Mouse (Mus musculus) E14TG2a.4 (cell line): ENCODE measurements at regions not wholly inside any gene's neighbourhood (a gene's known extent, or its start where the extent isn't known, plus 50 kb on each side); places are given as distances from the start of the nearest gene placed in this dataset.

Experiments
- H3K27me3 ChIP-seq: 2 replicates; pipeline ENCODE4 v1.6.1; 2014; ENCODE audit warnings: low read length, control low read depth; ENCODE audit not compliant: insufficient read depth
- H3K36me3 ChIP-seq: 2 replicates; pipeline ENCODE4 v1.6.1; 2014; ENCODE audit warnings: low read length, control low read depth; ENCODE audit not compliant: insufficient read depth
- H3K4me1 ChIP-seq: replicated peaks from 2 replicates; pipeline ENCODE4 v1.6.1; 2014; ENCODE audit warnings: low read depth, low read length, control low read depth
- H3K4me3 ChIP-seq: replicated peaks from 2 replicates; pipeline ENCODE4 v1.5.1; 2014; ENCODE audit warnings: mild to moderate bottlenecking, low read length
- H3K9me3 ChIP-seq: 2 replicates; pipeline ENCODE4 v1.6.1; 2014; ENCODE audit warnings: low read length, control low read depth
- CTCF ChIP-seq: conservative IDR thresholded peaks from 2 replicates; pipeline ENCODE4 v1.5.1; 2014; ENCODE audit warnings: low read length
- NANOG ChIP-seq: IDR thresholded peaks from 2 replicates; pipeline ENCODE4 v1.6.1; 2014; ENCODE audit warnings: borderline replicate concordance, low read length, mixed read lengths
- POU5F1 ChIP-seq: IDR thresholded peaks from 2 replicates; pipeline ENCODE4 v1.6.1; 2014; ENCODE audit warnings: low read length, borderline replicate concordance

DNA sequence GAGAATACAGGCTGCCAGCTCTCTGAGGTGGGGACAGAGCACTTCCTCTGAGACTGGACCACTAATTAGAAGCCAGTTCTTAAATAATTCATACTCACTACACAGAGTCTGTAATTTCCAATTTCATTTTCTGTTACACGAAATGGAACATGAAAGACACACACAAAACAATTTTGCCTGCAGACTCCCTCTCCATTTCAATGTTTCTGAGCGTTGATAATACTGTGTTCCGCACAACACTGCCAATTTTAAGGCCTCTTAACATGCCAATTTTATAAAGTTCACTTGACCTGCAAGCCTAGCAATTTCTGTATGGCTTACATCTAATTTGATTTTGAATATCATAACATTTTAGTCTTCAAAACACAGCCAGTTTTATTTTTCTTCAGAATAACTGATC, 412.5 kb upstream of the Intu start:
- H3K4me3 ChIP-seq = no peak overlapping the region

DNA sequence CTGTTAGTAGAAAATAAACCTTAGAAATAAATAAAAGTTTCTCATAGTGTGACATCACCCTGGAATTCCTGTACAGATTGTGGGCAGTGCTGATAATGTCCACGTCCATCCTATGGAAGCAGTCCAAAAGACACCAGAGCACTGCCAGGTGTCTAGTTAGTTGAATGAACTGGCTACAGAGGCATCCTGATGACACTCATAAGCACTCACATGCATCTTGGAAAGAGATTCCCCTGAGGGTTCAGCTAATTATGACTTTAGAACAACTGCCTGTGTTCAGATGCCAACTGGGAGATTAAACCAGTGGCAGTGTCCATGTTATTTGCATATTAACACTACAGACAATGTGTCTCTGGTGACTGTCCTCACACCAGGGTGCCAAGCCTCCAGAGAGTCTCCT, 411.6 kb upstream of the Intu start:
- Histone ChIP-seq H3K9me3 (no peaks in the 10 kb centered on the region), H3K4me3 (no peak overlapping the region), H3K27me3 (no peaks in the 10 kb centered on the region), H3K36me3 (no peaks in the 10 kb centered on the region), H3K4me1 (peaks cover 7% of the 10 kb centered on the region)
- no peak for TF ChIP-seq NANOG
- no peak for TF ChIP-seq CTCF
- no peak for TF ChIP-seq POU5F1

More for the DNA sequence above, 412.5 kb upstream of the Intu start:
- TF ChIP-seq CTCF (no peak), NANOG (no peak), POU5F1 (no peak)
- Histone ChIP-seq H3K9me3 (no peaks in the 10 kb centered on the region), H3K4me1 (peaks cover 7% of the 10 kb centered on the region), H3K27me3 (no peaks in the 10 kb centered on the region), H3K36me3 (no peaks in the 10 kb centered on the region)

DNA sequence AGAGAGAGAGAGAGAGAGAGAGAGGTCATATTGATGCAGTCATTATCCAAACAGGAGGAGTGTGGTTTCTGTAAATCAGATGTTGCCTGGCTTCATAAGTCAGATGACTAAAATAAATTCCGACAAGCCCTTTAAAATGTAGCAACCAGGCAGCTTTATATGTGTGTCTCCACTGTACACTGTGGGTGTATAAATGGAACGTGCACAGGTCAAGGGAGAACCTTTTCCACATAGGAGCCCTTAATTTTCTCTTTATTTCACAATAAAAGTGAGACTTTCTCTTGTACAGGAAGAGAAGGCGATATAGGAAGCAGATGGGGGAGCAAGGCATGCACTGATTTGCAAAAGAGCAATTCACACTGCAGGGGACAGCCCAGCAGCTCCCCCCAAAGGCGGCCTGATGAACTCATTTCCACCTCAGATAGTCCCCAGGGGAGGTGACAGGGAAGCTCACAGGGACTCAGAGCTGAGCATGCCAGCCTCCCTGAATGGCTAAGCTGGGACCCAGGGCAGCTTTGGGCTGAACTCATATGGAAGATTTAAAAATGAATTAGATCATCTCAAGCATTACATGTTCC, 410.7 kb upstream of the Intu start:
- H3K36me3 ChIP-seq = no peaks in the 10 kb centered on the region
- TF ChIP-seq NANOG (no peak), POU5F1 (no peak), CTCF (peak; percentile 40)
- H3K4me1 ChIP-seq = peaks cover 7% of the 10 kb centered on the region
- no peaks in the 10 kb centered on the region for H3K9me3 ChIP-seq
- H3K4me3 ChIP-seq = no peak overlapping the region
- H3K27me3 ChIP-seq = no peaks in the 10 kb centered on the region

DNA sequence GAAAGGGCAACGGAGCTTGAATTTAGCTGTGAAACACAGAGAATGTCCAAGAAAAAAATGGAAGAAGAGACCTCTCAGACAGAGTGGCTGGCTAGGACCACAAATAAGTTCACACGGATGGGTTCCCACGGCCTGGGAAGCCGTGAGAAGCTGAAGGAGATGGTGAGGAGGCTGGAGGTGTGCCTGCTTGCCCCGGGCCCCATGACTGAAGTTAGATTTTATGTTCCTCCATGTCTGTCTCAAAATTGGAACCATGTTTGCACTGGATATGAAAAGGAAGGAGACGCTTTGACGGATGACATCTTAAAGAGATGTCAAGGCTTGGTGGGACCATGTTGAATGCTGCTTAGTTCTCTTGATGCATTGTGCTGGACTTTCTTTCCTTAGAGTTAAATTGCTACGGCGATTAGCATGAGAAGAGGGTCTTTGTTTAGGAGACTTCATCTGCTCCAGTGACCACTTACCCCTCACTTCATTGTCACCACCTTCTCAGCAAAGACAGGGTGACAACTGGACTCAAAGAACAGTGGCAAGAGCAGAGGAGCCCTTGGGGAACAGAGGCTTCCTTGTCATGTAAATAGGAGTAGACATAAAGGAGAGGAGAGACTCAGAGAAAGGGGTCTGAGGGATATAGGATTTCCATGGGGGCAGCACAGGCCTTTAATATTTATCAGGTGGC, 407.4 kb upstream of the Intu start:
- H3K27me3 ChIP-seq = no peaks in the 10 kb centered on the region
- no peaks in the 10 kb centered on the region for H3K36me3 ChIP-seq
- TF ChIP-seq POU5F1 (no peak), NANOG (no peak), CTCF (no peak)
- H3K4me1 ChIP-seq = peaks cover 7% of the 10 kb centered on the region
- H3K9me3 ChIP-seq = no peaks in the 10 kb centered on the region
- no peak overlapping the region for H3K4me3 ChIP-seq

DNA sequence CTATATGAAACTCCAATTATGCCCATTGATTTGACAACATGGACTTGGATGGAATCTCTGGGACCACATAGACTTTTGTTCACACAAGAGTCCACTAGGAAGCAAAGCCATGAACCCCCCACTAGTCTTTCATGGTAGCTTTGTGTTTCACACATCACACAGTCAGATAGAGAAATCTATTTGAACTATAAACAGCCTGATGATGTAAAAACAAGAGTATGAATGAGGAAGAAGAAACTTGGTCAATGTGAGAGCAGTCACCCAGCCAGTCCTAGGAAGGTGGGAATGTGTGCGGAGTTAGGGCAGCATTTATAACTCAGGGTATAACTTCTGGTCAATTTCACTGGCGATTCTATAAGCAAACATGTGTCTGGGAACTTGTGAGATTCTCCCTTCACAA, 404.2 kb upstream of the Intu start:
- Histone ChIP-seq H3K27me3 (no peaks in the 10 kb centered on the region), H3K36me3 (no peaks in the 10 kb centered on the region), H3K9me3 (no peaks in the 10 kb centered on the region), H3K4me3 (no peak overlapping the region), H3K4me1 (no peaks in the 10 kb centered on the region)
- no peak for TF ChIP-seq NANOG
- TF ChIP-seq POU5F1 = no peak
- TF ChIP-seq CTCF = no peak

DNA sequence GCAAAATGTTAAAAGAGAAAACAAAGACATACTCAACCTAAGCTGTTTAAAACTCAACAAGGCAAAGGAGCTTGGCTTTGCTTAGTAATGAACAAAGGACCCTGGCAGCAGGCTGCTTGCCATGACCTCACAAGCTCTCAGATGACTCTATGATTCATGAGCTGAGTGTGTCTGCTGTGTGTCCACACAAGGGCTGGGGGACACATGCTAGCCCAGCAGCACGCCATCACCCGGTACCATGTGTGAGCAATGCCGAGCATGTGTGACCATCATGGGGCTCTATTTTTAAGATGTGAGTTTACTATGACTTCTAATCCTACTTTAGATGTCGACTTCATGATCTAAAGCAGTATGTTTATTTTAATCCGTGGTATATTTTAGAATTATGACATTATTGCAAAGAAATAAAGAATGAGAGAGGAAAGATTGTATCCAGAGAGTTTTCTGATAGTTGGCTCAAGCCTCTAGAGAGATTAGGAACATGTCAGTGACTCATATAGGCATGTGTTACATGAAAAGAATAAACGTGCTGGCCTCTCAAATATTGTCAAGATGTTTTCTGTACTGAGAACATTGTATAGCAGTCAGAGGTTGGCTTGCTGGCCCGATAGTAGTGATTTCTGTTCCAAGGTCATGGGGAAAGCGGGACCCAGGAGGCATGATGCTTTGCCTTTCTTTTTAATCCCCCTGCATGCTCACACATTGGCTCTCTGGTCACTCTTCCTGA, 400.1 kb upstream of the Intu start:
- H3K36me3 ChIP-seq = no peaks in the 10 kb centered on the region
- H3K27me3 ChIP-seq = no peaks in the 10 kb centered on the region
- H3K4me3 ChIP-seq = no peak overlapping the region
- no peaks in the 10 kb centered on the region for H3K4me1 ChIP-seq
- TF ChIP-seq CTCF = no peak
- no peak for TF ChIP-seq NANOG
- TF ChIP-seq POU5F1 = no peak
- H3K9me3 ChIP-seq = no peaks in the 10 kb centered on the region

DNA sequence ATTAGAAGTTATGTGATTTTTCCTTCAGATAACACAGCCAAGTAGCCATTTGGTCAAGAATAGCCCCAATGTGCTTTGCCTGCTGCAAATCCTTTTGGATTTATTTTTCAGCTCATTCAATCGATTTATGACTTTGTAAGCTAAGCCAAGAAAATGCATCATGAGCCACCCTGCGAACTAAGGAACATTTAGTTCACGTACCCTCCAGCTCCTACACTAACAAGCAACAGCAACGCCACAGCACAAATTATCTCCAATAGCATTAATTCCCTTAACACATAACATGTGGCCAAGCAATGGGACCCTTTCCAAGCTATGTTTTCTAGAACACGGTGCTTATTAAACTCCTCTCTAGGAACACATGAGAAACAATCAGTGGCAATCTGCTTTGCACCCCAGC, 392.4 kb upstream of the Intu start:
- no peak overlapping the region for H3K4me3 ChIP-seq
- no peaks in the 10 kb centered on the region for H3K4me1 ChIP-seq
- no peaks in the 10 kb centered on the region for H3K27me3 ChIP-seq
- H3K9me3 ChIP-seq = no peaks in the 10 kb centered on the region
- H3K36me3 ChIP-seq = no peaks in the 10 kb centered on the region
- TF ChIP-seq NANOG (no peak), POU5F1 (no peak), CTCF (no peak)

DNA sequence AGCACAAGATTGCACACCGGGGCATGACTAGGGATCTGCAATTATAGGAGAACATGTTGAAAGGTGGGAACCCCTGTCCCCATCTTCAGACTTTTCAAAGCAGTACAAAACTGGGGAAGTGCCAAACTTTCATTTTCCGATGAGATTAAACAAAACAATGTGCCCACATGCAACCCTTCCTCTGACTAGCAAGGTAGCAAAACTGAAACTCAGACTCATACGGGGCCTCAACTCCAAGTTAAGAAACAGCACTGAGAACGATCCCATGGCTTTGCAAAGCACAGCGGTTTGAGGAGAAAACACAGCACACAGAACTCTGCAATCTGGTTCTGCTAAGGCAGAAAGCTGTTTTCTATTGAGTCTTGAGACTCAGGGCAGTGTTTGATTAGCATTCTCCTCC, 388.9 kb upstream of the Intu start:
- Histone ChIP-seq H3K4me1 (no peaks in the 10 kb centered on the region), H3K4me3 (no peak overlapping the region), H3K27me3 (no peaks in the 10 kb centered on the region), H3K36me3 (no peaks in the 10 kb centered on the region), H3K9me3 (no peaks in the 10 kb centered on the region)
- no peak for TF ChIP-seq NANOG
- TF ChIP-seq CTCF = no peak
- TF ChIP-seq POU5F1 = no peak

DNA sequence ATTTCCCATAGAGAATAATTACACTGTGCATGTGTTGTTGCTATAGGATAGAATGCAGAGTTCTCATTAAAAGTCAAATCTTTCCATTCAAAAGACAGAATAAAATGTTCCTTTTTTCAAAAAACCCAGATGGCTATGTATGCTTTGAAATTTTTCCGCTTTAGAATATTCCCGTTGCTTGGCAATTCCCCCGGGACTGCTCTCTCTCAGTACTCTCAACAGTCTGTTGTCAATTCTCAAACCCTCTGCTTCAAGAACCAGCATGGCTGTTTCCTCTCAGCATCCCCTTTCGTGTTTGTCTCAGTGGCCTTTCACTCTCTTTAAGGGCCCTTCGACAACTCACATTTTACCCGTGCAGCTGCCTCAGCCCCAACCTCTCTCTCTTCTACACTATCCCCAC, 372.5 kb upstream of the Intu start:
- peaks cover 18% of the 10 kb centered on the region for H3K9me3 ChIP-seq
- H3K4me3 ChIP-seq = no peak overlapping the region
- H3K27me3 ChIP-seq = no peaks in the 10 kb centered on the region
- H3K36me3 ChIP-seq = no peaks in the 10 kb centered on the region
- H3K4me1 ChIP-seq = no peaks in the 10 kb centered on the region
- no peak for TF ChIP-seq POU5F1
- no peak for TF ChIP-seq CTCF
- TF ChIP-seq NANOG = no peak
